Mouse (Mus musculus): ENCODE measurements at regions not wholly inside any gene's neighbourhood (a gene's known extent, or its start where the extent isn't known, plus 50 kb on each side); places are given as distances from the start of the nearest gene placed in this dataset.

DNA sequence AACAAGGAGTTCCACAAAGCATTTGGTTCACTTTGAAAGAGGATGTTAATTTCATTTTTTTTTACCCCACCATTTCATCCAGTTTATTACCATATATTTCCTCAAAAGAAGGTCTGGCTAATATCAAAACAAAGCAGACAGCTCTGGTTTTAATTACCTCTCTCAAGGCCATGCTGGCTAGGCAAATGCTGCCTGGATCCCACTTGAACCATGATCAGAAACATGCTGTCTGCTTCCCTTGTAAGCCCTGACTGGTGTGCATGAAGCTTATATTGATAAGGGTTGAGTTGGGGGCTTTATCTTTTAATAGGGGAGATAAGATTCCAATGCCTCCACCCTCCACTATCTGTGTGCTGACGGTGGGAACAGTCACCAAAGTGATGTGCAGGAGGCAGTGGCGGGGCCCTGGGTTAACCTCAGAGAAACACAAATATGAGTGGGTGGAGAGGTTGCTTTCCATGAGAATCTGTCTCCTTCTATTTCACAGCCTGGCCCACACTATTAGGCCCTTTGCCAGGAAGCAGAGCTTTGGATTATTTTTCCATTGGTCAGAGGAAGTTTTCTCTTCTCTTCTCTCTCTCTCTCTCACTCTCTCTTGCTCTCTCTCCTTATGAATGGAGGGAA, 194.4 kb downstream of the Ets1 start:
- H3K9ac ChIP-seq (ENCODE audit: insufficient read depth, low read depth): no peak overlapping the region
- H3K79me2 ChIP-seq (replicated peaks; ENCODE audit: control insufficient read depth, extremely low read depth, insufficient read depth, poor library complexity, severe bottlenecking): no peaks in the 10 kb centered on the region
- H3K4me3 ChIP-seq (replicated peaks in 1 of 3; ENCODE audit: low read depth in 2 of 3, low read length in 2 of 3, poor library complexity in 1 of 3): no peak overlapping the region
- H3K4me2 ChIP-seq (ENCODE audit: insufficient read depth, low read depth, poor library complexity, severe bottlenecking): no peak overlapping the region
- no peak overlapping the region for H3K27ac ChIP-seq (ENCODE audit: insufficient read depth, low read depth)
- DNase-seq (ENCODE audit: extremely low read depth): no peak
- in situ Hi-C loops (cut with MboI; ENCODE audit: low pct_ligation_motif_present, low pct_unique_long_range_greater_than_20kb, low sequenced_read_pairs): no loop called here
- H3K9me3 ChIP-seq (replicated peaks; ENCODE audit: low read length): no peaks in the 10 kb centered on the region
- peaks cover 0 to 16% of the 10 kb centered on the region in 2 experiments; a peak in 2 of 4 replicates for H3K4me1 ChIP-seq (ENCODE audit: control insufficient read depth in 1 of 2, insufficient read depth in 2 of 2)
- no peak for TF ChIP-seq PAX5 (IDR thresholded peaks at IDR 0.05; ENCODE audit: low read length)
- TF ChIP-seq JUND (conservative IDR thresholded peaks at IDR 0.05; ENCODE audit: low read depth, low read length): no peak
- no peak for TF ChIP-seq EP300 (IDR thresholded peaks at IDR 0.05; ENCODE audit: low read length)
- no peak for TF ChIP-seq SMC3 (IDR thresholded peaks at IDR 0.05; ENCODE audit: low read depth, low read length)
- TF ChIP-seq CTCF (conservative IDR thresholded peaks at IDR 0.05 in 1 of 2, IDR thresholded peaks at IDR 0.05 in 1 of 2; ENCODE audit: low read depth in 2 of 2, low read length in 2 of 2): no peak
- no peak for TF ChIP-seq MXI1 (IDR thresholded peaks at IDR 0.05; ENCODE audit: low read depth, low read length)
- no peak for TF ChIP-seq ZC3H11A (IDR thresholded peaks at IDR 0.05; ENCODE audit: low read depth, low read length)
- TF ChIP-seq RAD21 (IDR thresholded peaks at IDR 0.05; ENCODE audit: low read depth, low read length): no peak
- no peak for TF ChIP-seq USF2 (conservative IDR thresholded peaks at IDR 0.05; ENCODE audit: low read depth, low read length)
- TF ChIP-seq E2F4 (IDR thresholded peaks at IDR 0.05; ENCODE audit: insufficient replicate concordance, low read depth, low read length): no peak
- TF ChIP-seq IRF4 (IDR thresholded peaks at IDR 0.05; ENCODE audit: low read depth, low read length): no peak
- no peak for TF ChIP-seq CHD1 (IDR thresholded peaks at IDR 0.05; ENCODE audit: low read depth, low read length)
- no peak for TF ChIP-seq KAT2A (IDR thresholded peaks at IDR 0.05; ENCODE audit: insufficient replicate concordance, low read length)
- no peak for TF ChIP-seq ZMIZ1 (IDR thresholded peaks at IDR 0.05; ENCODE audit: low read depth, low read length)
- no peak for TF ChIP-seq NRF1 (IDR thresholded peaks at IDR 0.05; ENCODE audit: low read depth, low read length)
- no peaks in the 10 kb centered on the region for H3K36me3 ChIP-seq (replicated peaks in 1 of 2; ENCODE audit: control insufficient read depth in 1 of 2, insufficient read depth in 1 of 2, low read length in 1 of 2)
- dilution Hi-C loops (cut with MboI; ENCODE audit: extremely low pct_ligation_motif_present, extremely low pct_unique_long_range_greater_than_20kb, low sequenced_read_pairs): no loop called here
- no peaks in the 10 kb centered on the region for H3K27me3 ChIP-seq (replicated peaks)

DNA sequence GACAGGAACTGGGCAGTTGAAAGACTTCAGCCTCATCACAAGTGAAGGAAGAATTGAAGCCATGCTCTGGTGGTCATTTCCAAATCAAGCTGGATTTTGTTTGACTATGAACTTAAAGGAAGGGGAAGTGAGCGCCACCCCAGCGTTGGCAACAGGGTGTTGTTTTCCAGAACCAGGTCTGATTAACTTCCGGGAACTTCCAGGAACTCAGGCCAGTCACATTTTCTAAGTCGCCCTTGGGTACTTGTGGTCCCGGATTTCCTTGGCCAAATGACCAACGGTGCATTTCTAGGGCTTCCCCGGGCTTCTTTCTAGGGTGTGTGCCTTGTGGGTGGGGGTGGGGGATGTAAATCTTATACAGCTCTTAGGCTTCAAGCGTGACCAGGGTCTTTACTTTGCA, 197.4 kb downstream of the Ets1 start:
- no peak for DNase-seq (ENCODE audit: extremely low read depth)
- H3K27ac ChIP-seq (ENCODE audit: insufficient read depth, low read depth): no peak overlapping the region
- H3K4me3 ChIP-seq (replicated peaks in 1 of 3; ENCODE audit: low read depth in 2 of 3, low read length in 2 of 3, poor library complexity in 1 of 3): no peak overlapping the region
- no peaks in the 10 kb centered on the region for H3K9me3 ChIP-seq (replicated peaks; ENCODE audit: low read length)
- no peak for TF ChIP-seq BHLHE40 (IDR thresholded peaks at IDR 0.05; ENCODE audit: low read depth, low read length)
- no peak for TF ChIP-seq MAX (IDR thresholded peaks at IDR 0.05; ENCODE audit: low read length)
- H3K9ac ChIP-seq (ENCODE audit: insufficient read depth, low read depth): no peak overlapping the region
- no peaks in the 10 kb centered on the region for H3K79me2 ChIP-seq (replicated peaks; ENCODE audit: control insufficient read depth, extremely low read depth, insufficient read depth, poor library complexity, severe bottlenecking)
- in situ Hi-C loops (cut with MboI; ENCODE audit: low pct_ligation_motif_present, low pct_unique_long_range_greater_than_20kb, low sequenced_read_pairs): no loop called here
- H3K4me2 ChIP-seq (ENCODE audit: insufficient read depth, low read depth, poor library complexity, severe bottlenecking): no peak overlapping the region
- no peaks in the 10 kb centered on the region for H3K36me3 ChIP-seq (replicated peaks in 1 of 2; ENCODE audit: control insufficient read depth in 1 of 2, insufficient read depth in 1 of 2, low read length in 1 of 2)
- H3K27me3 ChIP-seq (replicated peaks): no peaks in the 10 kb centered on the region
- dilution Hi-C loops (cut with MboI; ENCODE audit: extremely low pct_ligation_motif_present, extremely low pct_unique_long_range_greater_than_20kb, low sequenced_read_pairs): no loop called here
- peaks cover 0 to 16% of the 10 kb centered on the region in 2 experiments; a peak in 2 of 4 replicates for H3K4me1 ChIP-seq (ENCODE audit: control insufficient read depth in 1 of 2, insufficient read depth in 2 of 2)
